Mouse (Mus musculus) heart, postnatal 4 days (tissue): Measurements from ENCODE around the gene Emilin1. TPM values are rescaled to one million over a fixed set of nuclear protein-coding genes. Genes with fewer than 3 reads are reported as not detected.

Experiments used
- DNase-seq: peaks from one replicate; pipeline ENCODE4 v3.0.0; 2021
- total RNA-seq, 2 experiments: library from RNA; stranded (reverse); gene quantifications; 2 replicates each; pipeline ENCODE4 v1.2.3; 2021

Gene Emilin1
- total RNA-seq, 2 experiments from 2014 or later: 83.4 to 93.2 TPM

DNA sequence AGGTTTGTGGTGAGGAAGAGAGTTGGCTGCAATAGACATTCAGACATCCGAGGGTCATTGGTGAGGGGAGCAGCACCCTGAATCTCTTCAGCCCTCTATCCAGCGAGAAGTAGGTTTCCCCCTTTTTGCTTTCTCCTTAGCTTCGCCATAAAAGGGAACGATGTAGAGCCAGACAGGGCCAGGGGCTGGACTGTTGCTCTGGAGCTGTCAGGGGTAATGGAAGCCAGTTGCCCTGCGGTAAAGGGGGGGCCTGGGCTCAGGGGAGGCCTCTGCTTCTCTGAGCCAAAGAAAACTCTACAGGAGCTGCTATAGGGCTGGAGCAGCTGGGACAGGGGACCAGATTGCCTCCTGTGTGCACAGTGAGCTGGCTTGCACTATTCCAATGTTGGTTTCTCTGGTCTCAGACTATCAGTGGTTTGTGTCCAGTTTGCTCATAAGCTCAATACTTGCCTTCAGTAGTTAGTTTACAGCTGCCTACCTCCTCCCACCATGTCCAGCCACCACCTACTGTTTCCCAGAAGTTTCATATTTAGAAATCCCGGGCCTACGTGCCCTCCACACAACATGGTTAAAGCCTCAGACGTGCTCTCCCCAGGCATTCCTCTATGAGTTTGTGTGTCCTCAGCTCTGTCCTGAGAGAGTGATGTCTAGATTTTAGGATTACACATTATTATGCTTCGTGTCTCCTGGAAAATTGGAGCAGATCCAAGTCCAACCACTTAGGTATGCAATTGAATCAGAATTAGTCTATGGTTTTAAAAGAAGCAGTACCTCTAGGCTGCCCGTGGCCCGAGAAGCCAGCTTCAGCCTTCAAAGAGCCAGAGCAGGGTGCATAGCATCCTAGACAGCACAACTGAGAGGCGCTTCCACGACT, 4.5 kb upstream of the Emilin1 start:
- DNase-seq: peak; percentile 71

- DNase-seq: no peak
Observed at GRCm38 (mm10) chr5:30909300-30909659, 3.9 kb upstream of the Emilin1 start.

DNA sequence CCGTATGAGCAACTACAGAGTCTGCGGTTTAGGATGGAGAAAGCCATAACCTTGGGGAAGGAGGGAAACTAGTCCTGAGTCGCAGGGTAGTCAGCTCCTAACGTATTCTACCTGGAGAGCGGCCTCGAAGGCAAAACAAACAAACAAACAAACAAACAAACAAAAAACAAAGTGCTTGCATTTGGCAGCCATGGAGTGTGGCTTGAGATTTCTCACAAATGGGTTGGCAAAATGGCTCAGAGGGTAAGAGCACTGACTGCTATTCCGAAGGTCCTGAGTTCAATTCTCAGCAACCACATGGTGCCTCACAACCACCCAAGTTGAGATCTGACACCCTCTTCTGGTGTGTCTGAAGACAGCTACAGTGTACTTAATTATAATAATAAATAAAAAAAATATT, 3.3 kb upstream of the Emilin1 start:
- no peak for DNase-seq

DNA sequence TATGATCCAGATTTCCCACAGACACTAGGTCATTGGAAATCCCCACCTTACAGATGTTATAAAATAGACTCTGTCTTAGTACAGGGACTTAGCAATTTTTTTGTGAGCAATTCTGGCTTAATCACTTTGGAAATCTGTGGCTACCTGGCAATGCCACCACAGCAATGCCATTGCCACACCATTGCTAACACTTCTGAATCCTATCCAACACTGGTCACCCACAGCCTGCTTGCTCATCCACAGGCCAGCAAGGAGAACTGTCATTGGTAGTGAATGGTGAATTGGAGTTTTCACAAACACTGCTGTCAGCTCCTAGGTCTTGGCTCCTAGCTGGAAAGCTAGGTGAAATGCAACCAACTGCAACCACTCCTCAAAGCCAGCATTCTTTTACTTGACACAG, 2.7 kb upstream of the Emilin1 start:
- no peak for DNase-seq

GRCm38 (mm10) chr5:30912156-30912555, 1.0 kb upstream of the Emilin1 start:
- DNase-seq: peak; percentile 54

DNA sequence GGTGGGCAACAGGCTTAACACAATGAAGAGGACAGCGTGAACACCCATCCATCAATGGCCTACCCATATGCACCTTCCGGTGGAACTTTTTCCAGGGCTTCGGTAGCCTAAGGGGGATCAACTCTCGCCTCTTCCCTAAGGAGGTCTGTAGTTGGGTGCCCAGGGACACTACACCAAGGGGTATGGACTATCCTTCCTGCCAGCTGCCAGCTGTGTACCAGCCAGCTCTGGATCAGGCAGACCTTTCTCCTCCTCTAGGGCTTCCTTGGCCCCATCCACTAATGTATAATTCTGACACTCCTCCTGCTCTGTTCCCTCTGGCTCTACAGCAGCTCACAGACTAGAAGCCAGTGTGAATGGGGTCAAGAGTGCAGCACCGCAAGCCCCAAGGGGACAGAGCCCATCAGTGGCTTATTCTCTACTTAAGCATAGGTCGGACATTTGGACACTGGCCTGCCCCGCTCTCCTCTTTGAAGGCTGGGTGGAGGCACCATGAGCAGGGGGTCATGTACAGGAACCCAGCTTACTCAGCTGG, 966 bp downstream of the Emilin1 start:
- no peak for DNase-seq

GRCm38 (mm10) chr5:30914849-30915248, 1.6 kb downstream of the Emilin1 start:
- no peak for DNase-seq

DNA sequence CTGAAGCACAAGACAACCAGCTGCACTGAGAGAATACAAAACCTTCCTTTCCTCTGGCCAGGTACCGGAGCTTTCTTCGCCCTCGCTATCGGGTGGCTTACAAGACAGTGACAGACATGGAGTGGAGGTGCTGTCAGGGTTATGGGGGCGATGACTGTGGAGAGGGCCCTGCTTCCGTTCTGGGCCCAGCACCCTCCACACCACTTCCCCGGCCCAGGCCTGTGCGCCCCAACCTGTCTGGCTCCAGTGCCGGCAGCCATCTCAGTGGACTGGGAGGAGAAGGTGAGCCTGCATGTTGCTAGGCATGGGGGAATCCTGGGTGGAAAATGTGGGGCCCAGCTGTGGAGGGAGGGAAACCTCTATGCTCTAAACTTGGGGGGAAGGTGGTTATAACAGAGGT, 2.3 kb downstream of the Emilin1 start:
- DNase-seq: peak; percentile 42

- DNase-seq: peak; percentile 90
Observed at GRCm38 (mm10) chr5:30915974-30916433, 2.8 kb downstream of the Emilin1 start.

GRCm38 (mm10) chr5:30916841-30917240, 3.6 kb downstream of the Emilin1 start:
- no peak for DNase-seq

DNA sequence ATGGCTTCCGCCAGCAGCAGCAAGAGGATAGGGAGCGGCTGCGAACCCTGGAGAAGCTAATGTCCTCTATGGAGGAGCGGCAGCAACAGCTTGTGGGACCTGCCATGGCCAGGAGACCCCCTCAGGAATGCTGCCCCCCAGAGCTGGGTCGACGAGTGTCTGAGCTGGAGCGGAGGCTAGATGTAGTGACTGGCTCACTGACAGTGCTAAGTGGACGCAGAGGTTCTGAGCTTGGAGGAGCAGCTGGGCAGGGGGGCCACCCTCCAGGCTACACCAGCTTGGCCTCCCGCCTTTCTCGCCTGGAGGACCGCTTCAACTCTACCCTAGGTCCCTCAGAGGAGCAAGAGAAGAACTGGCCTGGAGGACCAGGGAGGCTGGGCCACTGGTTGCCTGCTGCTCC, 4.1 kb downstream of the Emilin1 start:
- no peak for DNase-seq

DNA sequence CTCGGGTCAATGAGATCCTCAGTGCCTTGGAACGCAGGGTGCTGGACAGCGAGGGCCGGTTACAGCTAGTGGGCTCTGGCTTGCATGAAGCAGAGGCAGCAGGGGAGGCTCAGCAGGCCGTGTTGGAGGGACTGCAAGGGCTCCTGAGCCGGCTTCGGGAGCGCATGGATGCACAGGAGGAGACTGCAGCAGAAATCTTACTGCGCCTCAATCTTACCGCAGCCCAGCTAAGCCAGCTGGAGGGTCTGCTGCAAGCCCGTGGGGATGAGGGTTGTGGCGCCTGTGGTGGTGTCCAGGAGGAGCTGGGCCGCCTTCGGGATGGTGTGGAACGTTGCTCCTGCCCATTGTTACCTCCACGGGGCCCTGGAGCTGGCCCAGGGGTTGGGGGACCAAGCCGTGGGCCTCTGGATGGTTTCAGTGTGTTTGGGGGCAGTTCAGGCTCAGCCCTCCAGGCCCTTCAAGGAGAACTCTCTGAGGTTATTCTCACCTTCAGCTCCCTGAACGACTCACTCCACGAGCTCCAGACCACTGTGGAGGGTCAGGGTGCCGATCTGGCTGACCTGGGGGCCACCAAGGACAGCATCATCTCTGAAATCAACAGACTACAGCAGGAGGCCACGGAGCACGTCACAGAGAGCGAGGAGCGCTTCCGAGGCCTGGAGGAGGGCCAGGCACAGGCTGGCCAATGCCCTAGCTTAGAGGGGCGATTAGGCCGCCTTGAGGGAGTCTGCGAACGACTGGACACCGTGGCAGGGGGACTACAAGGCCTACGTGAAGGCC, 4.9 kb downstream of the Emilin1 start:
- DNase-seq: no peak

- no peak for DNase-seq
Observed at GRCm38 (mm10) chr5:30918691-30919090, 5.5 kb downstream of the Emilin1 start.

DNA sequence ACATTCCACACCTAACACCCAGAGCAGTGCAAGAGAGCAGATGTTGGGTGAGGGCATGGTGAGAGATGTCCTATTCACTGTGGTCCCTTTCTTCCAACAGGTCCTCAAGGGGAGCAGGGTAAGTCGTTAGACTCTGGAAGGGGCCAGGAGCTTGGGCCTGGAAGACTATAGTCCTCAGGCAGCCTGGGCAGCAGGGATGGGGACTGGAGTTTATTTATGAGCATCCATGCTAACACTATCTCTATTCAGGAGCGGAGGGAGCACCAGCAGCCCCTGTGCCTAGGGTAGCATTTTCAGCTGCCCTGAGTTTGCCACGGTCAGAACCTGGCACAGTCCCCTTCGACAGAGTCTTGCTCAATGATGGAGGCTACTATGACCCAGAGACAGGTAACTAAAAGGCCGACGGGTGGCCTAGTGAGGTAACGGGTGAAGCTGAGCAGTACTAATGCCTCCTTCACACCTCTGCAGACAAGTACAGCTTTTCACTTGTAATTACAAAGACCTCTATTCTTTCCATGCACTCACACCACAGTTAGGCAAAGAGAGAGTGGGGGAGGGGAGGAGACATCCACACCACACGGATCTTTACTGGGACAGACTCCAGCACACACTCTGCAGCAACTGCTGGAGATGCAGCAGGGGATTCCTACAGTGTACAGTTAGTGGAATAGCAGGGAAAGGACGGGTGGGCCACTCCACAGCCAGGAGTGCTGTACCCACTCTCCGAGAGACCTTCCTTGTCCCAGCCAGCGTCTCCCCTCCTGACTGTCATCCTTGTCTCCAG, 6.8 kb downstream of the Emilin1 start:
- no peak for DNase-seq

GRCm38 (mm10) chr5:30920621-30921020, 7.4 kb downstream of the Emilin1 start:
- no peak for DNase-seq

DNA sequence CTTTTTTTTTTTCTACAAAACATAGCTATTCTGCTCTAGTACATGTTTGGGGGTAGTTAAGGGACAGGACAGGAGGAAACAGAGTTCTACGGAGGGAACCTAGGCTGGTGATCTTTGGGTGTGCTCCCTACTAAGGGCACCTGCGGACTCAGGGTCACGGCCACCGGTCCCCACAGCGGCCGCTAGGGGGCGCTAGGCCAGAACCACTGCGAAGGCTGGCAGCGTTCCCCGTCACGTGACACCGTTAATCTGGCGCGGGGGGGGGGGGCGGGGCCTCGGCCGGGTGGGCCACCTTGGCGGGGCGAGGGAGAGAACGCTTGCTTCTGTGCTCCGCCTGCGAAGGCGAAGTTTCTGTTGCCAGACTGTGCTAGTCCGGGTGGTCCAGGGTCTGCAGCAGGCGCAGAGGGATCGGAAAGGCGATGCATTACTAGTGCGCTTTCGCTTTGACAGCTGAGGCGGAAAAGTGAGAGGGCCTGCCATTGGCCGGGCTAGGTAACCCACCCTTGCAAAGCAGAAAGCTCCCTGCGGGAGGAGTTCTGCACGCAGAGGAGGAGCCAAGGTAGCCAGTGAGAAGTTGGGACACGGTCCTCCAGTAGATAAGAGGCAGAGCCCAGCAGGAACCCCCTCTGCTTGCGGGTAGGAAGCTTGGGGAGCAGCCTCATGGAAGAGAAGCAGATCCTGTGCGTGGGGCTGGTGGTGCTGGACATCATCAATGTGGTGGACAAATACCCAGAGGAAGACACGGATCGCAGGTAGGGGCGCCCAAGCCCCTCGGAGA, 8.2 kb downstream of the Emilin1 start, which contains the start of gene Khk:
Gene Khk (plus strand): TSS at position 176 of the 778 bp plus-strand sequence.
- peak; percentile 96 for DNase-seq

- DNase-seq: no peak
Observed at GRCm38 (mm10) chr5:30922581-30923041, 9.4 kb downstream of the Emilin1 start.

- no peak for DNase-seq
Observed at GRCm38 (mm10) chr5:30923119-30923518, 9.9 kb downstream of the Emilin1 start.

DNA sequence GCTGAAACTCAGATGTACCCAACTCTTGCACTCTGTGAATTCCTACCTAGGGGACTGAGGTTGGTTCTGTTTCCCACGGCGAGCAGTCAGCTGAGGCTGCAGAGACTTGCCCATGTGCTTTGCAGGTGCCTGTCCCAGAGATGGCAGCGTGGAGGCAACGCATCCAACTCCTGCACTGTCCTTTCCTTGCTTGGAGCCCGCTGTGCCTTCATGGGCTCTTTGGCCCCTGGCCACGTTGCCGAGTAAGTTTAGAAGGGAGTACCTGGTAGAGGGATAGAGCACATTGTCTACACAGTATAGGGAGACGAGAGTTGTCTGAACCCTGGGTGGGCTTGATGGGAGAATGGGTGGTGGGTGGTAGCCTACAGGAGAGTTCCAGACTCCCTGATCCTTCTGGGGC, 11.4 kb downstream of the Emilin1 start:
- no peak for DNase-seq

DNA sequence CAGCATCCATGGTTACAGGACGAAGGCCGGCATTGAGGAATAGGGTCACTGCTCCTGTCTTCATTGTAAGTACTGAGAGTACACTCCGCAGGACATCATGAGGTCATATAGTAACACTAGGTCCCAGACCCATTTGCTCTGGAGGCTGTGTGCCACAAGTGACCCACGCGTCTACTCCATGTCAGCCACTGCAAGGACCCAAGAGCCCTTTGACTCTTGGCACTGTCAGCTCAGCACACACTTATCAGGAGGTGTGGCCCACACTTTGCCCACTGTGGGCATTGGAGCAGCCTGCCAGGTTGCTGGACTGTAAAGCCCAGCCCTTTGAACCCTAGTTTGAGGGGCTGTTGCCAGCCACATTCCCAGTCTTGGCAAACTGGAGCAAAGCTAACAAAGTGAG, 12.0 kb downstream of the Emilin1 start:
- DNase-seq: no peak

- no peak for DNase-seq
Observed at GRCm38 (mm10) chr5:30926073-30926472, 12.9 kb downstream of the Emilin1 start.
